Mouse (Mus musculus) gastrocnemius, adult 18-20 months (tissue): ENCODE measurements around the gene Lin52. TPM values are rescaled to one million over a fixed set of nuclear protein-coding genes. Genes with fewer than 3 reads are reported as not detected.
A peak's percentile ranks its signal among the peaks of the same experiment; 100 is the strongest.
"Not testable (repeated sequence)": the region's sequence is repeated elsewhere in the genome, so short reads cannot be mapped to it uniquely, and the experiment has no call there.

Source experiments
- DNase-seq: peaks from one replicate; pipeline ENCODE4 v3.0.0; 2021; ENCODE audit warnings: low spot score
- total RNA-seq, 2 experiments: library from RNA; stranded (reverse); gene quantifications; 2 replicates each; pipeline ENCODE4 v1.2.3; 2021

Lin52 gene
- total RNA-seq, 2 experiments from 2014 or later, result 7.4 to 9.2 TPM

DNA sequence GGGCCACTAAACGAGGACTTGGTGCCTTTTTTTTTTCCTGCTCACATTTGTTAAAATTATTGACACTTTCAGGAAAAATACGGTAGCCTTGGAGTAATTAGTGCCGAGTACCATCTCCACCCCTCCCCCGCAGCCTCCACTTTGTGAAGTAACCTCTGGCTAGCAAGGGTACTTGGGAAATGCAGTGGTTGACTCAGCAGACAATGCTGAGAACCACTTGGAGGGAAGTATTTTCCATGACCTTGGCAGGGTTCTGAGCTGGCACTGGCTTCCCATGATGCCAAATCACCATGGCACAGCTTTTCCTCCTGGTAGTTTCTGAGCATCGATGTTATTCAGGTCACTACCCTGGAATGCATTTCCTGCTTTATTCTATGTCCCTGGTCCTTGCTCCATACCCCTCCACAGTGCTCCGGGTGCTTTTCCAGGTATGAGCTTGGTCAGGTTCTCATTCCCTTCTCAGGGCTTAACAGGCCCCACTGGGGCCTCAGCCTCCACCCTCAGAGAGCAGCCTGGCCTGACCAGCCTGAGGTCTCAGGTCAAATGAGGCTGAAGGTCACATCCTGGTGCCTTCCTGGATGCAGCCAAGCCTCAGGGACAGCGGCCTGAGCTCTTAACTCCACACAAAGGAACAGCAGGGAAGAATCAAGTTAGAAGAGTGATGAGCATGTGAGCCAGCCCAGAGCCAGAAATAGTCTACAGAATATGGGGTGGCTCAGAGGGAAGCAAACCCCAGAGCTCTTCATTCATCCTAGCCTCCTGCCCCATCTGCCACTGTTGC, 82.7 kb downstream of the Lin52 start:
- DNase-seq, result peak; percentile 5

DNA sequence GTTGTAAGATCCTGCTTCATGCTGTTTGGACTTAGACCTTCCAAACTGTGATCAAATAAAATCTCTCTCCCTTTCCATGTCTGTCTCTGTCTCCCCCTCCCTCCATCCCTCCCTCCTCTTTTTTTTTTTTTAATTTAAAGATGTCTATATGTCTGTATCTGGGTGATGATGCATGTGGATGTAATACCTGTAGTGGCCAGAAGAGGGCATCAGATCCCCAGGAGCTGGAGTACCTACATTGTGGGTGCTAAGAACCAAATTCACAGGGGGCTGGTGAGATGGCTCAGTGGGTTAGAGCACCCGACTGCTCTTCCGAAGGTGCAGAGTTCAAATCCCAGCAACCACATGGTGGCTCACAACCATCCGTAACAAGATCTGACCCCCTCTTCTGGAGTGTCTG, 88.3 kb downstream of the Lin52 start:
- not testable (repeated sequence) for DNase-seq

DNA sequence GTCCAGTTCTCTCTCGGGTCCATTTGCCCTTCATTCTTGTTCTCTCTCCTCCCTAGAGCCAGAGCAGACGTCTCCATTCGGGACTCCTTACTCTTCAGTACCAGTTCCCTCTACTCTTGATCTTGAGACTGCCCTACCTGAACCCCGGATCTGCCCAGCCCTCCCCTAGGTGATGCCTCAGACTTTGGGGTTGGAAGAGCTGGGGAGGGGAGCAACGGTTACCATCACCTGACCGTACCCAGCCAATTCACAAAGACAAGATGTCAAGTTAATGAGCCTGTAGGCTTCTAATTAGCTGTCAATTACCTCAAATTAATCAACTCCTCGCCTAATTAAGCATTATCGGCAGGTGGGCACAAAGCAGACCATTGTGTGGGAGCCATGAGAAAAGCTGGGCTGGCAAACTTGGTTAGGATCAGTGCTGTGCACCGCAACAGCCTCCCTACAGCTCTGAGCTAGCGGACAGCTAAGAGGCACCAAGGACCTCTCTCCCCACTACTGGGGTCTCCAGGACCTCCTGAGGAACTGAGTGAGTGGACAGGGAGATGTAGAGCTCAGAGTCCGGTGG, 90.3 kb downstream of the Lin52 start:
- no peak for DNase-seq

DNA sequence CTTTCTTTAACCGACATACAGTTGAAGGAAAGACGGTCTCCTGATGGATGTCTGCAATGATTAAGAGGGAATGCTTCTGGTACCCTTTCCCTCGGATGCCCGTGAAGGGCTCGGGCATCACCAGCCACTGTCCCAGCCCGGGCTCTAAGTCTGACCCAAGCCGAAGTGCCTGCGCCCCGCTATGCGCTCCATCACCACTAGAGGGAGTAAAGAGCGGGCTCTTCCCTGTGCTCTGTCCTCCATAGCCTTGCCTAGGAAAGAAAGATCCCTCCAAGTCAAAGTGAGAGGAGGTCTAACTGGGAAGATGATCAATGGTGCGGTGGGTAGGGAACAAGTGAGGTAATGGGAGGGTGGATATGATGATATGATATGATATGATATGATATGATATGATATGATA, 94.8 kb downstream of the Lin52 start:
- DNase-seq, result peak; percentile 39

DNA sequence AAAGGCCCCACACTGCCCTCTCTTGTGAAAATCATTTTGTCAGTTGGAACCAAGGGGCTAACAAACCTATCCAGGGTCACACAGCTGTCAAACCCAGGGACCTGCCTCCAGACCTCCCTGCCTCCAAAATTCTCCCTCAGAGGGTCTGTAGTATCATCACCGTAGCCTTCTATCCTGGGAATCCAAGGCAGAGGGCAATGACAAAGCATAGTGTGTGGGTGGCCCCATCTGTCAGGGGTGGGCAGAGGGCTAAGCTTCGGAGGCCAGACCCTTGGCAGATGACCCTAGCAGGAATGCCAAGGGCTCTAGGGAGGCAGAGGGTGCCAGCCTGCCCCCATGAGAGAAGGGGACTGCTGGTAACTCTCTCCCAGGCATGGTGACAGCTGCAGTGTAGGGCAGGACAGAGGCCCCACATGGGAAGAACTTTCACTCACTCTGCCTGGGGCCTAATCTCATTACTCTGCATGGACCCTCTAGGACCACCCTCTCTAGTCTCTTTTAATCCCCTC, 95.4 kb downstream of the Lin52 start:
- no peak for DNase-seq

DNA sequence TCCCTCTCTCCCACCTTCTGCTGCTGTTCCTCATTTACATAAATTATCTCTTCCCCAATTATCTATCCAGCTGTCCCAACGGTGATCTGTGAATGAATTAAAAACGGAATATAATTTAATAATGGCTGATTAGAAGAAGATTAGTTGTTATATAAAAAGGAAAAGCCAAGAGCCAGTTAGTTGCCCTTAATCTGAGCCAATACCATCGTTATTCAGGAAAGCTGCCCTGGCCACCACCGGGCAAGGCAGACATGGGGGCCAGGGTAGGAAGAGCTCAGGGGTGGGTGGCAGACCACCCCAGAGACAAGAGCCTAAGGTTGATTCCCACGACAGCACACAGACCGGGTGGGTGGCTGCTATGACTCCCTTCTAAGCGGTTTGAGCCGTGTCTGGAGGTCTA, 97.0 kb downstream of the Lin52 start:
- DNase-seq, result no peak

DNA sequence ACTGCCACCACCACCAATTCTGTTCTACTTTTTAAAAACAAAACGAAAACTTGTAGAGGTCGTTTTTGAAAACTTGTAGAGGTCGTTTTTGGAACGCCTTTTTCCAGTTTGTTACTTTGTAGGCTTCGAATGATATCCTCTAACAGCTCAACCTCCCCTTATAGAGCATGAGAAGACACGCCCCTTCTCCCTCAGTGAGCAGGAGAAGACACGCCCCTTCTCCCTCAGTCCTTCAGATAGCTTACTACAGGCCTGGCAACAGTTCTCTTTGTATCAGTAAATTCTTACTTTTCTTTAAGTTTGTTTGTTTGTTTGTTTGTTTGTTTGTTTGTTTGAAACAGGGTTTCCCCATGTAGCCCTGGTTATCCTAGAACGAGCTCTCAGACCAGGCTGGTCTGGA, 104.0 kb downstream of the Lin52 start:
- DNase-seq, result no peak

DNA sequence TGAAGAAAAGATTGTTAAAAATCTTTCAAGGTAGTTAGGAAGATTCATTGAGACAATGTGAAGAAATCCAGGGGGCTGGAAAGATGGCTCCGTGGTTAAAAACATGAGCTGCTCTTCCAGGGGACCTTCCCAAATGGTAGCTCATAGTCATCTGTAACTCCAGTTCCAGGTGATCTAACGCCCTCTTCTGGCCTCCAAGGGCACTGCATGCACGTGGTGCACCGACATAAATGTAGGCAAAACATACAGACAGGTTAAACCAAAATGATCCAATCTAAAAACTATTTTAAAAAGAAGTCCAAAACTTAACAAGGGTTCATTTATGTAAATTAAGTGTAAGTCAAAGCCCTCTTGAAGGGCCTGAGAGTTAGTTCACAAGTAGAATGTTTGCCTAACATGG, 111.3 kb downstream of the Lin52 start:
- no peak for DNase-seq

DNA sequence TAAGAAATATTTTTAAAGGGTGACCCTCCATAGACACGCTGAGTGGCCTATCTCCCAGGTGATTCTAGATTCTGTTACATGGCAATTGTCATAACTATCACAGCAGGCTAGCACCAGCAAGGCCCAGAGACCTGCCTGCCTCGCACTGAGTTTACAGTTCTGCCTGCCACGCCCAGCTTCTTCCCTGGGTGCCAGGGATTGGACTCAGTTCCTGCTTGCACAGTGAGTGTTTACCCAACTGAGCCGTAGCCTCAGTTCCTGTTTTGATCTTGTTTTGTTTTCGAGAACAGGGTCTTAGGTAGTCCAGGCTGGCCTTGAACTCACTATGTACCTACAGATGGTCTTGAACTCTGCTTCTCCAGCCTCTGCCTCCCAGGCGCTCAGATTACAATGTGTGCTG, 116.4 kb downstream of the Lin52 start:
- no peak for DNase-seq

DNA sequence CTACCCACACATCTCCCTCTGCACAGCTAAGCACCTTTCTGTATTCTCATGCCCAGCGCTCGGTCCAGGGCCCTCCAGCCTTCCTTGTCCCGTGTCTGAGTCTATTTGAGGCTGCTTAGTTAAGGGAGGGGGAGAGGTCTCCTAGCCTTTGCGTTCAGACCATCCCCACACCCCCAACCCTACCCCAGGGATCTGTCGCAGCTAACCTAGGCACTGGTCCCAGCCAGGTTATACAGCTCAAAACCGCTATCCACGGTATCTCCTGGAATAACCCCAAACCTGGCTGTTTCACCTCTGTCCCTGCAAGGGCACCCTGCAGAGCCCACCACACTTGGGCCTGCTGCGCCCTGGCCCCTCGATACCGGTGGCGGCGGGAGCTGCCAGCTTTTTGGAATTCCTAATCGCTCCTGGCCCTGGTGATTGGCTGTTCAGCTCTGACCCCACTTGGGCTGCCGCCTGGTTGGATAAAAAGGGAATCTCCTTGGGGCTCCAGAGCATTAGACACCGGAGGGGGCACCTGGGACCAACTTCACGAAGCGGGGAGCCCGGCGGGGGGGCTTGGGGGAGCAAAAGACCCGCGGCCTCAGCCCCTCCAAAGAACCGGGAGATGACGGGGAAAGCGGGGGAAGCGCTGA, 118.2 kb downstream of the Lin52 start, which contains the start of gene Vsx2:
Vsx2 (plus strand) TSS at position 427 of the 635 bp plus-strand sequence.
- DNase-seq, result no peak

DNA sequence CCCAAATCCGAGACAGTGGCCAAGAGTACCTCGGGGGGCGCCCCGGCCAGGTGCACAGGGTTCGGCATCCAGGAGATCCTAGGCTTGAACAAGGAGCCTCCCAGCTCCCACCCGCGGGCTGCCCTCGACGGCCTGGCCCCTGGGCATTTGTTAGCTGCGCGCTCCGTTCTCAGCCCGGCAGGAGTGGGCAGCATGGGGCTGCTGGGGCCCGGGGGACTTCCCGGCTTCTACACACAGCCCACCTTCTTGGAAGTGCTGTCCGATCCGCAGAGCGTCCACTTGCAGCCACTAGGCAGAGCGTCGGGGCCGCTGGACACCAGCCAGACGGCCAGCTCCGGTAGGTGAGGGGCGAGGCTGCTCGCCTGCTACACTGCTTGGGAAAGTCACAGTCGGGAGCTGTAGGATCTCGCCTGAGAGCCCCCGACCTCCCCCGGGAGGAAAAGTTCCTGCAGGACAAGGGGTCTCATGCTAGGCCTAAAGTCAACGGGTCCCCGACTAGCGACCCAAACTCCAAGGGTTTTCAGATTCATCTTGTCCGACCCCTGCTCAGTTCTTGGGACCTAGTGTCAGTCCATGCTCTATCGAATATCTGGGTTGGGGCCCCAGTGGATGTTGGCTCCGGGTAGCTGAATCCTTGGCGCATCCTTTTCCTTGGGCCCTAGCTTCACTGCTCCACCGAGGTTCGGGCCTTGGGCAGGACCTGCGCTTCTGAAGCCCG, 118.9 kb downstream of the Lin52 start:
- DNase-seq, result no peak

DNA sequence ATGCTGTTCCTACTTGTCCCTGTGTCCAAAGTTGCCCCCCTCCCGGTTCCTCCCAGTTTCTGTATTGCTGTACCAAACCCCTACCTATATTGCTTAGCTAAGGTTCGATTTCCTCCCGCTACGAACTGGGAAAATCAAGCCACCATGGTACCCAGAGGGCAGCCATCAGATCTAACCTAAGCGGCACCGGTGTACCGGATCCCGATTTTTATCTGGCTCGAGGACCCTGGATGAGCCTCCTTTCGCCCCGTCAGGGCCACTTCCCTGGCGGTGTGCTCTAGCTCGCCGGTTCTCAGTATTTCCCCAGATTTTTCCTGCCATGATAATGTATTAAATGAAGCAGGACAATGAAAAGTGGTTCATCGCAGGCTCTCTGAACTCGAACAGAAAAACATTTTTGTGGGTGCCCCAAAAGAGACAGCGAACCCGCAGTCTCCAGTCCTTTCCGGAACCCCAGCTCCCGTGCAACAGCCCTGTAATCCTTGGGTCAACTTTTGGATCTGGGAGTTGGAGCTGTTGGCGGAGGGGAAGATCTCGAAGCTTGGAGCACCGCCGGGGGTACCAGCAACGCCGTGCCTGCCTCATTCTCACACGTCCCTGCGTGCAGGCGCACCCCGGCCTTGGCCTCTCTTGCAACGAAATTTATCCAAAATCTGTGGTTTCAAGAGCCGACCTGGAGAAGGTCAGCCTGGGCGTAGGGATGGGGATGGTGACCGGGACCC, 119.6 kb downstream of the Lin52 start:
- no peak for DNase-seq

DNA sequence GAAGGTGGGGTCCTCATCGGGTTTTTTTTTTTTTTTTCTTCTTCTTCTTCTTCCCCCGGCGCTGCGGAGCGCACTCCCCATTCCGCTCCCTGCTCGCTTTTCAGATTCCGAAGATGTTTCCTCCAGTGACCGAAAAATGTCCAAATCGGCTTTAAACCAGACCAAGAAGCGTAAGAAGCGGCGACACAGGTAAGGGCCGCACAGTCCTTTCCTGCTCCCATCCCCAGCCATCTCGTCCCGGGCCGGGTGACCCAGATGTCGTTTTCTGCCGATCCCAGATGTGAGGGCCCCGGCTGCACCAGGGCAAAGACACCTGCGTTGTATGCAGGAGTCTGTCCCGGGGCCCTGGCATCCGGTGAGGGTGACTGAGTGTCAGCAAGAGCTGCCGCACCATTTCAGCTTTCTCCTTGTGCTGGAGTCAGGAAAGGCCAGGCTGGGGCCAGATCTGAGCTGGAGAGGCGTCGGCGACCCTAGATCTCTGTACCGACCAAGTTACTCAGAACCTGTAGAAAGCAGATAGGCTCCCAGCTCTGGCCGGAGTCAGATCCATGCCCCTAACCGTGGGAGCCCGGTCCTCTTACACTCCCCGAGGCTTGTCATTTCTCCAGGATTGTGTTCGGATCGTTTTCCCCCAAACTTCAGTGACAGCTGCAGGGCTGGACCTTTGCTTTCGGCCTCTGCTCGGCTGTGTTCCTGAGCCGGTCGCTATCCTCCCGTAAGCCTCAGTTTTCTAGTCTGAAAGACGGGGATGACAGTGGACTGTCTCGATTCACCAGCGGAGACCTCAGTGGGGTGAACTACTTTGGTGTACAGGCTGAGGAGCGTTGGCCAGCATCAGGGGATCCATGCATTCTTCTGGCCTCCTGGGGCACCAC, 120.5 kb downstream of the Lin52 start:
- DNase-seq, result no peak

DNA sequence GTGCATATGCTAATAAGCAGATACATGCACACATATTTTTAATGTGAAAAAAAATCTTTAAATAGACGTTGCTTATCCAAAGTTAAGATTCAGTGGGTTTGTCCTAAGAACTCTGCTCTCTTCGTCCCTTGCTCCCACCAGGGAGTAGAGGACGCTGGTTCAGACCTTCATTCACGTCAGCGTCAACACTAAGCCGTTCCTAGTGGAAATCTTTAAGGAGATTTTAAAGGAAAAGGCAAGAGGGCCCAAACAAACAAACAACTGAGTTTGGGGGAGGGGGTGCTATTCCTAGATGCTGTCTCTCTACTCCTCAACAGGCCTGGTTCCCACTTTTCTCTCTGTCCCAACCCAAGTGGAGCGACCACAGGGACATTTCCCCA, 121.1 kb downstream of the Lin52 start:
- DNase-seq, result no peak

DNA sequence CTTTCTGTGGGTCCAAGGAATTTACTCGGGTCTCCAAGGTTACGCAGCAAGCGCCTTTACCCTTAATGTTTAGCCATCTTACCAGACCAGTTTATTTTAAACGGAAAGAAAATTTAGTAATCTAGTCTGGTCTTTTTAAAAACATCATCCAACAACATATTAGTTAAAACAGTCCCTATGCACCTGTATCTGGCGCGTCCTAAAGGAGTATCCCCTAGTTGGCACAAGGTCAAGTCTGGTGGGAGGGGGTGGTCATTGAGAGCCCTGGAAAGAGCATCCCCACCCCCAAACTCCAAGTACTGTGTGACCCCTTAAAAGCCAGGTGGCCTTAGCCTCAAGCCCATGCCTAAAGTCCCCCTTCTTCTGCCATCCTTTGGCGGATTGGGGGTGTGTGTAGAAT, 121.9 kb downstream of the Lin52 start:
- no peak for DNase-seq

DNA sequence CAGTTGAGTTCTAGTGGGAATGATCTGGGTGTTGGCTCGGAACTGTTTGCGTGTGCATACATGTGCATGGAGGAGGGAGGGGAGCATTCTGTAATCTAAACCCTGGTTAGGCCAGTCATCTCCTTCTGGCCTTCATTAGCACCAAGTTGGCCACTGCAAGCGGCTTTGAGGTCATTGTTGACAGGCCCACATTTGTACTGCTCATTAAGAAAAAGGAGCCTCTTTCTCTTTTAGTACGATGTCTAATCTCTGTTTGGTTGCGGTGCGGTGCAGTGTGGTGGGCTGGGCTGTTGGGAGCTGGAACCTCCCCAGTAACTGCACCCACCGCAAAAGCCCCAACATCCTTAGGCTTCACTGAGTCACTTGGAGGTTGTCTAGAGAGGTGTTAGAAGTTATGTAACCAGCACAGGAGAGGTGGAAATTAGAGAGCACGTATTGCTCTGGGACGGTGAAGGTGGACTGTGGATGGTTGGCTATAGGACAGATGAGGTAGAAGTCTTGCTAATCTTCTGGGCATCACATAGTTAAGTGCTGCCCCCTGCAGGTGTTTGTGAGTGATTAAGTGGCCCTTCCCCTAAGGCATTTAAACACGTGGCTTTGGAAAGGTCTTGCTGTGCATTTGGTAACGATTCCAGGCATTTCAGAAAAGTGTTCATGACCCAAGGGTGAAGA, 126.7 kb downstream of the Lin52 start:
- DNase-seq, result no peak

DNA sequence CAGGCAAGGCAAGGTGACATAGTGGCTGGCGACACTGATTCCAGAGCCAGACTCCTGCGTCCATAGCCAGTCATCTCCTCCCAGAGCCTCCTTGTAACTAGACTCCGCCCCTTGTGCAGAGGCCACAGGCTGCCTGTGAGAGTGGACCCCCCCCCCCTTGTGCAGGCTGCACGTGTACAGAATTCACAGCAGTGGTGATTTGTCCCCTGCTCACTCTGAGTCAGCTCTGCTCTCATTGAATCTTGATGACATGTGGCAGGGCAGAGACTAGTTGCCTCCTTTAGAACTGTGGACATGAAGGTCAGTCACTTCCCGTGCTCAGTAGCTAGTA, 127.2 kb downstream of the Lin52 start:
- DNase-seq, result no peak

DNA sequence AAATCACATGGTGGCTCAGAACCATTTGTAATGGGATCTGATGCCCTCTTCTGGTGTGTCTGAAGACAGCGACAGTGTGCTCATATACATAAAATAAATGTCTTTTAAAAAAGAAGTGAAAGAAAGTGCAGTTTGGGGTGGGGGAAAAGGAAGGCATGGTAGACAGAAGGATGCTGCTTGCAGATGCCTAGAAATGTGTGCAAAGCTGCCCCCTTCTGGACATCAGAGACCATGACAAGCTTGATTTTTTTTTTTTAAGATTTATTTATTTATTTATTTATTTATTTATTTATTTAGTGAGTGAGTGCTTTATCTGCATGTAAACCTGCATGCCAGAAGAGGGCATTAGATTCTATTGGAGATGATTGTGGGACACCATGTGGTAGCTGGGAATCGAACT, 130.1 kb downstream of the Lin52 start:
- DNase-seq, result no peak

DNA sequence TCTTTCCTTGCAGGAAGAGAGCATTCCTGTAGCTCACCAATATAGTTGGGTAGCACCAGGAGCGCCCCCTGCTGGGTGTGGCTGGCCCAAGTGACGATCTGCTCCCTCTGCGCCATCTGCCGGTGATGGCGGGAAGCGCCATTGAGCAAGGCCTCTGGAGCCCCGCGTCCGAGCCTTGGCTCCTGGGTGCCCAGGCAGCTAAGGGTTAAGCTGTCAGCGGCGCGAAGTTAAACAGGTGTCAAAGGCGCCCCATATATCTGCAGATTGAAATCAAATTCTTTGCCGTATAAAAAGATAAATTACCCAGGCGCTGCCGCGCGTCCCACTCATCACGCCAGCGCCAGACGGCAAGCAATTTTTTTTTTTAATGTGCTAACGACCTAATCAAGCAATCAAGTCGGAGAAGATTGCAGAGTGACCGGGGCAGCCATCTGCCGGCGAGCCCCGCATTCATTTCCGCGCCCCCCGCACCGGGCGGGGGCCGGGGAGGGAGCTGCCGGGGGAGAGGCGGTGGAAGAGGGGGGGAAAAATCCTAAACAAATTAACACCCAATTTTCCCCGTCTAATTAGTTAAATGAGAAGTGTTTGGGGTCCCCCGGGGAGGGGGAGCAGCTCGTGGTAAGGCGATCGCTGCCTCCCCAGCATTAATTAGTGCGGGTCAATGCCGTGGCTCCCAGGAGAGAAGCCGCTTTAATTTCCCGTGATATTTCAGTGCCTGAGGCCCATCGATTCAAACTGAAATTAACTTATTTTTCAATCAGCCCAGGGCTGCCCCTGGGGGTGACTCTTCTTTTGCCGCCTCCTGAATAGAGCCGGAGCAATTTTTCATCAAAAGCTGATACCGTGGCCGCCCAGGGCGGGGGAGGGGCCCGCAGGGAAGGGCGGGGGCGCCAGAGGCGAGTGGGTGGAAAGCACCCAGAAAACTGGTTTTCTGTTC, 138.9 kb downstream of the Lin52 start:
- peak; percentile 91 for DNase-seq
